Mouse (Mus musculus) bone marrow, adult 2 months (tissue): Measurements from ENCODE around the gene Gm15127.
"Not testable (repeated sequence)": the region's sequence is repeated elsewhere in the genome, so short reads cannot be mapped to it uniquely, and the experiment has no call there.

Experiments
- CTCF ChIP-seq: fragments of 200-500 bp; IDR thresholded peaks from 2 replicates; pipeline ENCODE4 v1.5.1; 2011; ENCODE audit warnings: low read length, control low read depth; ENCODE audit not compliant: control insufficient read depth, insufficient read depth
- POLR2A ChIP-seq: fragments of 200-500 bp; IDR thresholded peaks from 2 replicates; pipeline ENCODE4 v1.6.1; 2011; ENCODE audit warnings: low read depth, mild to moderate bottlenecking, control low read depth, low read length, borderline replicate concordance; ENCODE audit not compliant: control insufficient read depth

DNA sequence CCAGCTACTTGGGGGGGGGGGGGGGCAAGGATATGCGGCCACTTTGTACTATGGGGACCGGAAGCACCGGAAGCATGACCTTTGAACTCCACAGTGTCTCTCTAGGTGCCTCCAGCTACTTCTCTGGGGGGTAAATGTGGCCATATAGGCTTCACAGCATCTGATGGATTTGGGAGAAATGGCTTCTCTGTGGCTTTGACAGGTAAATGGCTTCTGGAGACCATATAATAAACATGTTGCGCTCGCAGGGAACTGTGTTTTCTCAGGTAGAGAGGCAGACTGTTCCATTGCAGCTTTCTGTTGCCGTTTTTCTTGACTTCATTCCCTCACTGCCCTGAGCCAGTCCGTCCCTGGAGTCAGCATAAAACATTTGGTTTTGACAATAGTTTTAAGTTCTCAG is 48.3 kb upstream of the Gm15127 start, which contains the start of gene Gm8334:
- not testable (repeated sequence) for TF ChIP-seq CTCF, POLR2A
